Mouse (Mus musculus) heart, postnatal 0 days (tissue): ENCODE measurements at regions not wholly inside any gene's neighbourhood (a gene's known extent, or its start where the extent isn't known, plus 50 kb on each side); places are given as distances from the start of the nearest gene placed in this dataset.

Experiments used
- CTCF ChIP-seq: IDR thresholded peaks from 2 replicates; pipeline ENCODE4 v1.5.1; 2016; ENCODE audit warnings: antibody characterized with exemption, control low read depth, low read depth
- EP300 ChIP-seq: IDR thresholded peaks from 2 replicates; pipeline ENCODE4 v1.6.1; 2016; ENCODE audit warnings: antibody characterized with exemption, low read depth

DNA sequence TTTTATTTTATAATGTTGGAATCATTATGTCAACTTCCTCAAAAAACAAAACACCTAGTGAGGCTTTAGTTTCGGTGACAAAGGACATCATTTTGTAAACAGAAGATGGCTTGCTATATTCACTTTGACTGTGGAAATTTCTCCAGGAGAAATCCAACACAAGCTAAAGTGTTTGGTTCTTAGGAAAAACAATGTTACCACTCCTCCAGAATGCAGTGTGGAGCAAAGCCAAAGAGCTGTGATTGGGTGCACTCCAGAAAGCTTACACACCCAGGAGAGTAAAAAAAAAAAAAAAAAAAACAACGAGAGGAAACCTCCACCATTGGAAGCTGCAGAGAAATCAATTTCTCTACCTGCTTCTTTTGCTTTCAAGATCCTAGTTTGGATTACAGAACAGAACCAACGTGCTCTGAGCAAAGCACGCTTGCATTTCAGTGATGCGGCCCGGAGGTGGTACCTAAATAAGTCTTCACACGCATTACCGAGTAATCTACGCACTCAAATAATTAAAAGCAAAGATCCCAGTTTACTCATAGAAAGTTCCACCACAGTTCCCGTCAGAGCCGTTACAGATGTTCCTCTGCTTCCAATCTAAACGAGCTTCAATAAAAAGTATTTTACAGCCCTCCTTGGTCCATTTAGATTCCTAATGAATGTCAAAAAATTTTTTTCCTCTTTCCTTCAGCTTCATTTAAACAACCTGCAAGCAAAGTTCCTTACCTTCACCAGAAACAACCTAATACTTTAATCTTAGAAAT, 199.5 kb upstream of the Gk2 start:
- TF ChIP-seq EP300: no peak
- TF ChIP-seq CTCF: no peak
